Mouse (Mus musculus) spleen, adult 2 months (tissue): ENCODE data around the gene Rtkn.

Source experiments
- CTCF ChIP-seq: fragments of 200-500 bp; IDR thresholded peaks from 2 replicates; pipeline ENCODE4 v1.5.1; 2011; ENCODE audit warnings: mild to moderate bottlenecking, inconsistent platforms; ENCODE audit not compliant: insufficient read depth, insufficient read length, insufficient replicate concordance; ENCODE audit errors: extremely low read depth
- POLR2A ChIP-seq: fragments of 200-500 bp; IDR thresholded peaks from 2 replicates; pipeline ENCODE4 v1.6.1; 2011; ENCODE audit warnings: low read depth, low read length, inconsistent platforms

- TF ChIP-seq POLR2A = no peak
- TF ChIP-seq CTCF = peak; percentile 38; the same call in 1 of the 2 replicates
These were observed 27.4 kb downstream of the Rtkn start for GRCm38 (mm10) chr6:83162701-83163100.
